Mouse (Mus musculus) erythroblast, embryonic 14.5 days (primary cell): Measurements from ENCODE around the gene Ppp1r12b.

Experiments
- GATA1 ChIP-seq: IDR thresholded peaks from 2 replicates; pipeline ENCODE4 v1.6.1; 2012; ENCODE audit warnings: low read length, inconsistent platforms, mixed read lengths
- TAL1 ChIP-seq: IDR thresholded peaks from 3 replicates; pipeline ENCODE4 v1.6.1; 2012; ENCODE audit warnings: low read length, inconsistent platforms, mixed read lengths

- TF ChIP-seq TAL1 (no peak), GATA1 (no peak)
Measured at GRCm38 (mm10) chr1:134938233-134938632, 17.5 kb downstream of the Ppp1r12b start.
